ENCODE assay signal across 19 mouse cellular contexts in genomic region chr2:173619132-173619531, GRCm38 (mm10). TPM values are rescaled to one million over a fixed set of nuclear protein-coding genes. Genes with fewer than 3 reads are reported as not detected.
"Had no signal": no experiment of that assay in that cellular context is flagged by ENCODE, and none has a peak within 500 bp of the region (broad histone marks: within the 10 kb centered on the region; RNA-seq: fewer than 3 reads in every experiment).

No protein-coding gene starts in this region.

- H3K9ac ChIP-seq: limb, embryonic 15.5 days; liver, embryonic 12.5 days; liver, embryonic 14.5 days; midbrain, embryonic 13.5 days; midbrain, embryonic 15.5 days; neural tube, embryonic 12.5 days had no signal

- DNase-seq: right cerebral cortex, postnatal 14 days; thymus, adult 18-20 months; thymus, postnatal 14 days; thymus, postnatal 36 days had no signal

- H3K4me2 ChIP-seq: limb, embryonic 15.5 days; liver, embryonic 12.5 days; midbrain, embryonic 13.5 days; midbrain, embryonic 15.5 days; neural tube, embryonic 12.5 days had no signal

- H3K4me3 ChIP-seq: limb, embryonic 15.5 days; liver, embryonic 12.5 days; midbrain, embryonic 13.5 days; midbrain, embryonic 15.5 days; neural tube, embryonic 12.5 days had no signal

- H3K4me1 ChIP-seq: liver, embryonic 12.5 days had no signal

- H3K27ac ChIP-seq: limb, embryonic 15.5 days; liver, embryonic 12.5 days; liver, embryonic 14.5 days; macrophage; midbrain, embryonic 13.5 days; midbrain, embryonic 15.5 days; neural tube, embryonic 12.5 days had no signal

- H3K36me3 ChIP-seq: liver, embryonic 12.5 days; midbrain, embryonic 15.5 days had no signal

- H3K9me3 ChIP-seq: limb, embryonic 15.5 days; liver, embryonic 12.5 days; midbrain, embryonic 13.5 days; midbrain, embryonic 15.5 days; neural tube, embryonic 12.5 days had no signal

- H3K27me3 ChIP-seq: limb, embryonic 15.5 days; liver, embryonic 12.5 days; megakaryocyte, embryonic 14.5 days; midbrain, embryonic 13.5 days; midbrain, embryonic 15.5 days; neural tube, embryonic 12.5 days had no signal

- ATAC-seq: liver, embryonic 12.5 days; midbrain, embryonic 13.5 days; midbrain, embryonic 15.5 days had no signal

RNA-seq across cellular contexts. Expression of gene Ankrd60, which starts 41.0 kb away (rescaled TPM):
- polyA plus RNA-seq: limb, embryonic 15.5 days; liver, adult 2 months; liver, embryonic 12.5 days; liver, embryonic 14.5 days; liver, embryonic 16.5 days; macrophage; midbrain, embryonic 13.5 days; midbrain, embryonic 15.5 days; midbrain, postnatal 0 days; neural tube, embryonic 12.5 days; neural tube, embryonic 14.5 days; spleen, adult 2 months; stomach, embryonic 14.5 days; stomach, embryonic 16.5 days had no signal
